Mouse (Mus musculus) brain, embryonic 14.5 days (tissue): Measurements from ENCODE around the gene Cebpz.

ENCODE experiments used
- CTCF ChIP-seq: fragments of 200-500 bp; IDR thresholded peaks from 2 replicates; pipeline ENCODE4 v1.5.1; 2012; ENCODE audit warnings: inconsistent platforms, mild to moderate bottlenecking, moderate library complexity, borderline replicate concordance; ENCODE audit not compliant: insufficient read depth, insufficient read length; ENCODE audit errors: extremely low read depth
- POLR2A ChIP-seq: fragments of 200-500 bp; IDR thresholded peaks from 2 replicates; pipeline ENCODE4 v1.6.1; 2012; ENCODE audit warnings: mild to moderate bottlenecking, inconsistent platforms, borderline replicate concordance; ENCODE audit not compliant: poor library complexity, insufficient read depth, insufficient read length, severe bottlenecking; ENCODE audit errors: extremely low read depth

GRCm38 (mm10) chr17:78938927-78939326 lies 2.1 kb upstream of the Cebpz start:
- TF ChIP-seq CTCF (no peak), POLR2A (no peak)
